Mouse (Mus musculus): Measurements from ENCODE around the gene A730046J19Rik.

Gene A730046J19Rik

GRCm38 (mm10) chrX:144153523-144153922, at the start of gene A730046J19Rik:
Gene A730046J19Rik, plus strand, starts transcription at chrX:144153695.
- no peak for DNase-seq (ENCODE audit: extremely low spot score, low read depth, low spot score)

- DNase-seq (ENCODE audit: extremely low spot score, low read depth, low spot score): no peak
These were observed 48.7 kb upstream of the A730046J19Rik start for GRCm38 (mm10) chrX:144104619-144105416.

GRCm38 (mm10) chrX:144136281-144136680, 17.2 kb upstream of the A730046J19Rik start:
- DNase-seq (ENCODE audit: extremely low spot score, low read depth, low spot score): no peak

GRCm38 (mm10) chrX:144149987-144150386, 3.5 kb upstream of the A730046J19Rik start:
- DNase-seq (ENCODE audit: extremely low spot score, low read depth, low spot score): no peak

GRCm38 (mm10) chrX:144154111-144154510, 616 bp downstream of the A730046J19Rik start:
- no peak for DNase-seq (ENCODE audit: extremely low spot score, low read depth, low spot score)

GRCm38 (mm10) chrX:144162936-144163335, 9.4 kb downstream of the A730046J19Rik start:
- DNase-seq (ENCODE audit: extremely low spot score, low read depth, low spot score): no peak
